In the genomic region with DNA sequence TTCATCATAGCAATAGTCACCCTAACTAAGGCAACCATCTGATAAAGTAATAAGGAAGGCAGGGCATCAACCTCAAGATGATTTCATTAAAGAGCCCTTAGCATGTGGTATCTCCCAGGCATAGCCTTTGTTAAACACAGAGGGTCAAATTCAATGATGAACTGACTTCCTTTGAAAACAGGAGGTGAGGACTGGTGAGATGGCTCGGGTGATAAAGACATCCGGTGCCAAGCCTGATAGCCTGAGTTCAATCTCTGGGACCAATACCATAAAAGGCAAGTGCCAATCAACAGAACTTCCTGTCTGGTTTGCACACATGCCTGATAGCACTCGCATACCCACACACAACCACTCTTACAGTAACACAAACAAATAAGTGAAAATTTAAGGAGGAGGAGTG, we compare ENCODE assay signal across 24 mouse cellular contexts. TPM values are rescaled to one million over a fixed set of nuclear protein-coding genes. Genes with fewer than 3 reads are reported as not detected.
A peak's percentile ranks its signal among the peaks of the same experiment; 100 is the strongest.
DNase-seq lines count a peak whose midpoint lies in the region; ATAC-seq and TF ChIP-seq lines count a peak whose summit lies in the region.
"Had no signal": no experiment of that assay in that cellular context is flagged by ENCODE, and none has a peak within 500 bp of the region (broad histone marks: within the 10 kb centered on the region; RNA-seq: fewer than 3 reads in every experiment).

No protein-coding gene starts in this region.

- TF ChIP-seq POLR2A in kidney, adult 2 months (IDR thresholded peaks at IDR 0.05; ENCODE audit: low read depth, low read length) = no peak

- H3K36me3 ChIP-seq in lung, postnatal 0 days (ENCODE audit: insufficient read depth, low read length) = no peaks in the 10 kb centered on the region
- H3K36me3 ChIP-seq in limb, embryonic 10.5 days = no peaks in the 10 kb centered on the region
- H3K36me3 ChIP-seq in kidney, adult 2 months (ENCODE audit: control insufficient read depth, insufficient read depth, low read length) = no peaks in the 10 kb centered on the region
- H3K36me3 ChIP-seq: embryonic facial prominence, embryonic 13.5 days; forebrain, embryonic 12.5 days; heart, embryonic 13.5 days; hindbrain, embryonic 12.5 days; intestine, embryonic 15.5 days had no signal

- H3K4me2 ChIP-seq in lung, postnatal 0 days (replicated peaks; ENCODE audit: low read depth, low read length) = no peak overlapping the region
- H3K4me2 ChIP-seq: embryonic facial prominence, embryonic 13.5 days; forebrain, embryonic 12.5 days; heart, embryonic 13.5 days; hindbrain, embryonic 12.5 days; intestine, embryonic 15.5 days had no signal

- TF ChIP-seq EP300 in lung, postnatal 0 days (IDR thresholded peaks at IDR 0.05) = 0 out of 2 replicates have a peak, but pooled peaks have one; percentile 6

- H3K9me3 ChIP-seq in lung, postnatal 0 days (ENCODE audit: low read length) = no peaks in the 10 kb centered on the region
- no peaks in the 10 kb centered on the region for H3K9me3 ChIP-seq in limb, embryonic 10.5 days (replicated peaks)
- H3K9me3 ChIP-seq: forebrain, embryonic 12.5 days; heart, embryonic 13.5 days; hindbrain, embryonic 12.5 days; intestine, embryonic 15.5 days had no signal

- H3K27me3 ChIP-seq in lung, postnatal 0 days (replicated peaks; ENCODE audit: insufficient read depth, low read length) = no peaks in the 10 kb centered on the region
- H3K27me3 ChIP-seq in limb, embryonic 10.5 days (ENCODE audit: low read depth, poor library complexity, severe bottlenecking) = no peaks in the 10 kb centered on the region
- no peaks in the 10 kb centered on the region for H3K27me3 ChIP-seq in kidney, adult 2 months (replicated peaks; ENCODE audit: control insufficient read depth, insufficient read depth, low read length)
- H3K27me3 ChIP-seq: embryonic facial prominence, embryonic 13.5 days; forebrain, embryonic 12.5 days; heart, embryonic 13.5 days; hindbrain, embryonic 12.5 days; intestine, embryonic 15.5 days had no signal

- no peak for ATAC-seq in lung, postnatal 0 days
- peak; percentile 78 for ATAC-seq in common myeloid progenitor, adult 5-6 weeks (replicated peaks; ENCODE audit: low read depth, poor library complexity, severe bottlenecking)
- ATAC-seq: forebrain, embryonic 16.5 days; hindbrain, embryonic 16.5 days; intestine, embryonic 15.5 days had no signal

- 50% methylated on average over 3 of the region's 3 CpGs for WGBS in lung, postnatal 0 days
- 79% methylated on average over 3 of the region's 3 CpGs for WGBS in limb, embryonic 10.5 days
- WGBS in kidney, adult 2 months = 61% methylated on average over 3 of the region's 3 CpGs

- no peak overlapping the region for H3K27ac ChIP-seq in lung, postnatal 0 days (ENCODE audit: low read length)
- H3K27ac ChIP-seq in limb, embryonic 10.5 days = no peak overlapping the region
- no peak overlapping the region for H3K27ac ChIP-seq in kidney, adult 2 months (ENCODE audit: insufficient read depth, low read depth, low read length)
- H3K27ac ChIP-seq: embryonic facial prominence, embryonic 13.5 days; forebrain, embryonic 12.5 days; heart, embryonic 13.5 days; hindbrain, embryonic 12.5 days; intestine, embryonic 15.5 days had no signal

- H3K4me3 ChIP-seq in lung, postnatal 0 days (ENCODE audit: low read depth, low read length) = no peak overlapping the region
- no peak overlapping the region for H3K4me3 ChIP-seq in limb, embryonic 10.5 days
- H3K4me3 ChIP-seq in kidney, adult 2 months (ENCODE audit: insufficient read depth, low read depth, low read length) = no peak overlapping the region
- H3K4me3 ChIP-seq: embryonic facial prominence, embryonic 13.5 days; forebrain, embryonic 12.5 days; heart, embryonic 13.5 days; hindbrain, embryonic 12.5 days; intestine, embryonic 15.5 days had no signal

- H3K4me1 ChIP-seq in lung, postnatal 0 days (ENCODE audit: insufficient read depth, low read depth, low read length) = no peaks in the 10 kb centered on the region
- no peaks in the 10 kb centered on the region for H3K4me1 ChIP-seq in limb, embryonic 10.5 days
- H3K4me1 ChIP-seq in kidney, adult 2 months (ENCODE audit: control insufficient read depth, insufficient read depth, low read length) = no peaks in the 10 kb centered on the region
- H3K4me1 ChIP-seq: embryonic facial prominence, embryonic 13.5 days; forebrain, embryonic 12.5 days; heart, embryonic 13.5 days; hindbrain, embryonic 12.5 days; intestine, embryonic 15.5 days had no signal

- no peak overlapping the region for H3K9ac ChIP-seq in lung, postnatal 0 days (replicated peaks; ENCODE audit: low read depth)
- H3K9ac ChIP-seq: embryonic facial prominence, embryonic 13.5 days; forebrain, embryonic 12.5 days; heart, embryonic 13.5 days; hindbrain, embryonic 12.5 days; intestine, embryonic 15.5 days had no signal

- no peak for DNase-seq in lung, postnatal 0 days (ENCODE audit: low spot score)
- DNase-seq in lung, postnatal 36 days = no peak
- peak; percentile 22 for DNase-seq in limb, embryonic 10.5 days (ENCODE audit: low spot score)
- DNase-seq in natural killer cell, adult 2 months (ENCODE audit: low spot score in 2 of 2) = peak; percentile 26 to 49
- DNase-seq in gastrocnemius, postnatal 36 days = no peak
- DNase-seq in left cerebral cortex, postnatal 36 days (ENCODE audit: low spot score in 2 of 2) = no peak
- DNase-seq in kidney, adult 2 months = no peak
- DNase-seq: adrenal gland, postnatal 25 days; cerebellum, adult 2 months; cerebellum, postnatal 14 days; gastrocnemius, postnatal 10 days; heart, postnatal 4 days had no signal

- no peak for TF ChIP-seq CTCF in lung, postnatal 0 days (IDR thresholded peaks at IDR 0.05)
- no peak for TF ChIP-seq CTCF in kidney, adult 2 months (conservative IDR thresholded peaks at IDR 0.05; ENCODE audit: insufficient read depth, insufficient read length, low read depth, low read length)

- intact Hi-C loops in gastrocnemius, postnatal 36 days (cut with DNase I) = no loop called here
- intact Hi-C loops in left cerebral cortex, postnatal 36 days (cut with DNase I) = no loop called here

RNA-seq across cellular contexts. Expression of a gene that starts 36.3 kb away (rescaled TPM):
- 0.13 TPM in 1 of 2 replicates, not detected in the other for polyA plus RNA-seq in lung, postnatal 0 days (2015; fragmentation: Nextera tagmentation; extraction: Ambion mirVana)
- not detected in 2 replicates for total RNA-seq in common myeloid progenitor, adult 5-6 weeks (2017)
- polyA plus RNA-seq in limb, embryonic 10.5 days (2016; fragmentation: Nextera tagmentation; extraction: Ambion mirVana) = not detected in 2 replicates
- not detected for total RNA-seq in gastrocnemius, postnatal 36 days (2021)
- total RNA-seq in left cerebral cortex, postnatal 36 days (2021) = under 1 TPM in 1 of 2 experiments, not detected in 1; 0.79 TPM
- 0.11 TPM in 1 of 2 replicates, not detected in the other for polyA plus RNA-seq in kidney, adult 2 months (2012; rRNA removed)
- total RNA-seq: adrenal gland, adult 18-20 months; adrenal gland, postnatal 25 days; gastrocnemius, postnatal 10 days; heart, postnatal 4 days; MEL had no signal
- polyA plus RNA-seq: embryonic facial prominence, embryonic 13.5 days; forebrain, embryonic 12.5 days; forebrain, embryonic 16.5 days; gonadal fat pad, adult 2 months; heart, embryonic 13.5 days; heart, postnatal 0 days; intestine, embryonic 15.5 days had no signal

RNA-seq across cellular contexts. Expression of a gene that starts 44.0 kb away (rescaled TPM):
- polyA plus RNA-seq in lung, postnatal 0 days (2015; fragmentation: Nextera tagmentation; extraction: Ambion mirVana) = 4.1 and 4.7 TPM in 2 replicates
- 15.9 and 18.1 TPM in 2 replicates for total RNA-seq in common myeloid progenitor, adult 5-6 weeks (2017)
- polyA plus RNA-seq in limb, embryonic 10.5 days (2016; fragmentation: Nextera tagmentation; extraction: Ambion mirVana) = 7.4 and 7.7 TPM in 2 replicates
- 1 to 10 TPM; 2.4 to 3.3 TPM for total RNA-seq in gastrocnemius, postnatal 36 days (2021)
- 10 to 100 TPM; 24.0 to 25.1 TPM for total RNA-seq in left cerebral cortex, postnatal 36 days (2021)
- 7.0 and 7.2 TPM in 2 replicates for polyA plus RNA-seq in kidney, adult 2 months (2012; rRNA removed)

Comparison
In these comparisons a context has a peak if more than half of its experiments do, and no peak if none do; other contexts are left out.
1. DNase-seq: peak in limb, embryonic 10.5 days (single experiment) and natural killer cell, adult 2 months (2 of 2); none in lung, postnatal 0 days (single experiment), lung, postnatal 36 days (single experiment), gastrocnemius, postnatal 36 days (0 of 2), left cerebral cortex, postnatal 36 days (0 of 2) and kidney, adult 2 months (single experiment).